Mouse (Mus musculus) small intestine, adult 10 weeks (tissue): ENCODE results near the gene Syt13. TPM values are rescaled to one million over a fixed set of nuclear protein-coding genes. Genes with fewer than 3 reads are reported as not detected.

Experiments used
- polyA plus RNA-seq: library from polyadenylated mRNA; stranded (reverse); fragments of 350-450 nt; fragmentation: Illumina TruSeq; extraction: RNeasy Lipid Tissue Mini Kit (QIAGEN cat#74804); gene quantifications from one replicate; pipeline ENCODE4 v1.2.3, GENCODE M21; 2014; ENCODE audit warnings: low replicate concordance

Gene Syt13
- polyA plus RNA-seq = 1.7 TPM

DNA sequence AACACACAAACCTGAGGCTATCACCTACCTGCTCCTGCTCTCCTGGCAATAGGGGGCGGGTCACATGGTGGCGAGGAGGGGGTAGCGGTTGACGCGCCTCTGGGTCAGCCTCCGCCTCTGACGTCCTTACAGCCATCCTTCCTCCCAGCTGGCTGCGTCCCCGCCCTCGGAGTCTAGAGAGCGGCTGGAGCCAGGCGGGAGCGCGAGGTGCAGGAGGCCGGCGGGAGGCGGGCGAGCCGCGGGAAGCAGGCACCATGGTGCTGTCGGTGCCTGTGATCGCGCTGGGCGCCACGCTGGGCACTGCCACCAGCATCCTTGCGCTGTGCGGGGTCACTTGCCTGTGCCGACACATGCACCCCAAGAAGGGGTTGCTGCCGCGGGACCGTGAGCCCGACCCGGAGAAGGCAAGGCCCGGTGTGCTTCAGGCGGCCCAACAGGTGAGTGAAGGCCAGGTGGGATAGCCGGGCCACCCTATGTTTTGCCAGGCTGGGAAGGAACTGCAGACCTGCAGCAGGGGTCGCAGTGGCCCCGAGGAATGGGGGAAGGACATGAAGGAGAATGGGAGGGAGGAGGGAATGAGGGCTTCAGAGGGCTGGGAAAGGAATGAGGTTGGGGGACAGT is at the start of gene Syt13:
Gene Syt13 (plus strand): TSS at position 166 of the 621 bp plus-strand sequence.

Other genes with a start within 250 kb of the Syt13 start
- gene Prdm11, start 131.1 kb downstream of the Syt13 start, polyA plus RNA-seq = 0.22 TPM